Mouse (Mus musculus) intestine, postnatal 0 days (tissue): Measurements from ENCODE around the gene Ppfia2. TPM values are rescaled to one million over a fixed set of nuclear protein-coding genes. Genes with fewer than 3 reads are reported as not detected.

Experiments
- ATAC-seq: fragments of 200-750 bp; cut with Nextera tagmentation; 2 replicates; pipeline ENCODE4 v1.8.0; 2017; ENCODE audit warnings: mild to moderate bottlenecking, moderate TSS enrichment, moderate library complexity
- H3K27ac ChIP-seq: fragments of 300-500 bp; sonication (generic); 2 replicates; pipeline ENCODE4 v1.5.1; 2014; ENCODE audit warnings: mild to moderate bottlenecking, low read depth, low read length, moderate library complexity
- H3K27me3 ChIP-seq: fragments of 300-500 bp; sonication (generic); replicated peaks from 2 replicates; pipeline ENCODE4 v1.6.1; 2014; ENCODE audit warnings: low read length, mixed read lengths; ENCODE audit not compliant: control insufficient read depth, insufficient read depth
- H3K36me3 ChIP-seq: fragments of 300-500 bp; sonication (generic); 2 replicates; pipeline ENCODE4 v1.6.1; 2014; ENCODE audit warnings: mild to moderate bottlenecking, moderate library complexity; ENCODE audit not compliant: control insufficient read depth, insufficient read depth
- H3K4me1 ChIP-seq: fragments of 300-500 bp; sonication (generic); replicated peaks from 2 replicates; pipeline ENCODE4 v1.6.1; 2014; ENCODE audit warnings: antibody characterized with exemption, low read length, mixed read lengths; ENCODE audit not compliant: control insufficient read depth, insufficient read depth
- H3K4me2 ChIP-seq: fragments of 300-500 bp; sonication (generic); replicated peaks from 2 replicates; pipeline ENCODE4 v1.6.1; 2014; ENCODE audit warnings: low read depth, mild to moderate bottlenecking, moderate library complexity
- H3K4me3 ChIP-seq: fragments of 300-500 bp; sonication (generic); 2 replicates; pipeline ENCODE4 v1.5.1; 2014; ENCODE audit warnings: low read depth, low read length
- H3K9ac ChIP-seq: fragments of 300-500 bp; sonication (generic); 2 replicates; pipeline ENCODE4 v1.6.1; 2014; ENCODE audit warnings: mild to moderate bottlenecking, low read depth, low read length
- H3K9me3 ChIP-seq: fragments of 300-500 bp; sonication (generic); 2 replicates; pipeline ENCODE4 v1.6.1; 2016; ENCODE audit warnings: mixed run types; ENCODE audit not compliant: control insufficient read depth
- CTCF ChIP-seq: sonication (generic); IDR thresholded peaks from 2 replicates; pipeline ENCODE4 v1.5.1; 2016; ENCODE audit warnings: low read depth, mild to moderate bottlenecking, control low read depth, antibody characterized with exemption, moderate library complexity
- WGBS: fragments of 180-500 bp; shearing (Covaris S2); extraction: QIAGEN DNeasy Blood & Tissue Kit; methylation state at CpG from one replicate; pipeline ENCODE4 v1.1.7; 2014; 5-methylcytosine and 5-hydroxymethylcytosine counted together
- polyA plus RNA-seq: library from polyadenylated mRNA; unstranded; fragments of >200 nt; fragmentation: Nextera tagmentation; extraction: Ambion mirVana; gene quantifications from 2 replicates; pipeline ENCODE4 v1.2.1, GENCODE M21; 2015

Ppfia2 gene
- polyA plus RNA-seq, 1 experiment from 2014 or later = 0.60 TPM

GRCm38 (mm10) chr10:106914822-106915221 is 444.7 kb downstream of the Ppfia2 start:
- H3K9me3 ChIP-seq = no peaks in the 10 kb centered on the region
- no peaks in the 10 kb centered on the region for H3K27me3 ChIP-seq
- ATAC-seq = no peak
- TF ChIP-seq CTCF = no peak
- H3K27ac ChIP-seq = no peak overlapping the region
- no peaks in the 10 kb centered on the region for H3K36me3 ChIP-seq
- H3K4me1 ChIP-seq = no peaks in the 10 kb centered on the region
- no peak overlapping the region for H3K9ac ChIP-seq
- H3K4me2 ChIP-seq = no peak overlapping the region
- no peak overlapping the region for H3K4me3 ChIP-seq

GRCm38 (mm10) chr10:106924334-106924733 is 454.2 kb downstream of the Ppfia2 start:
- no peak overlapping the region for H3K4me3 ChIP-seq
- no peak for TF ChIP-seq CTCF
- no peak overlapping the region for H3K27ac ChIP-seq
- 86% methylated on average over 5 of the region's 5 CpGs for WGBS
- H3K9ac ChIP-seq = no peak overlapping the region
- H3K27me3 ChIP-seq = no peaks in the 10 kb centered on the region
- no peaks in the 10 kb centered on the region for H3K36me3 ChIP-seq
- no peak overlapping the region for H3K4me2 ChIP-seq
- no peaks in the 10 kb centered on the region for H3K4me1 ChIP-seq
- H3K9me3 ChIP-seq = no peaks in the 10 kb centered on the region
- no peak for ATAC-seq

- ATAC-seq = no peak
- Histone ChIP-seq H3K27ac (no peak overlapping the region), H3K36me3 (no peaks in the 10 kb centered on the region), H3K4me3 (no peak overlapping the region), H3K9me3 (no peaks in the 10 kb centered on the region), H3K4me1 (no peaks in the 10 kb centered on the region), H3K9ac (no peak overlapping the region), H3K27me3 (no peaks in the 10 kb centered on the region), H3K4me2 (no peak overlapping the region)
- no peak for TF ChIP-seq CTCF
- 45% methylated on average over 3 of the region's 3 CpGs for WGBS
Observed at GRCm38 (mm10) chr10:106924798-106925197, 454.7 kb downstream of the Ppfia2 start.

- WGBS = 78% methylated on average over 9 of the region's 9 CpGs
- no peaks in the 10 kb centered on the region for H3K9me3 ChIP-seq
- no peak overlapping the region for H3K27ac ChIP-seq
- no peak for ATAC-seq
- no peak overlapping the region for H3K9ac ChIP-seq
- no peak overlapping the region for H3K4me3 ChIP-seq
- no peaks in the 10 kb centered on the region for H3K27me3 ChIP-seq
- H3K36me3 ChIP-seq = no peaks in the 10 kb centered on the region
- no peaks in the 10 kb centered on the region for H3K4me1 ChIP-seq
- H3K4me2 ChIP-seq = no peak overlapping the region
- TF ChIP-seq CTCF = no peak
Observed at GRCm38 (mm10) chr10:106928576-106929332, 458.6 kb downstream of the Ppfia2 start.

GRCm38 (mm10) chr10:106932571-106933073 is 462.5 kb downstream of the Ppfia2 start:
- peak; percentile 78 for TF ChIP-seq CTCF
- no peak overlapping the region for H3K27ac ChIP-seq
- H3K4me3 ChIP-seq = peak overlapping the region; percentile 11; the same call in 1 of the 2 replicates
- no peak for ATAC-seq
- H3K4me2 ChIP-seq = peak overlapping the region; percentile 56
- no peaks in the 10 kb centered on the region for H3K27me3 ChIP-seq
- no peak overlapping the region for H3K9ac ChIP-seq
- no peaks in the 10 kb centered on the region for H3K9me3 ChIP-seq
- H3K36me3 ChIP-seq = no peaks in the 10 kb centered on the region
- H3K4me1 ChIP-seq = no peaks in the 10 kb centered on the region
- WGBS = 22% methylated on average over 13 of the region's 13 CpGs

- H3K9me3 ChIP-seq = no peaks in the 10 kb centered on the region
- H3K9ac ChIP-seq = no peak overlapping the region
- no peaks in the 10 kb centered on the region for H3K36me3 ChIP-seq
- H3K4me3 ChIP-seq = no peak overlapping the region
- TF ChIP-seq CTCF = no peak
- no peak overlapping the region for H3K4me2 ChIP-seq
- ATAC-seq = no peak
- no peaks in the 10 kb centered on the region for H3K27me3 ChIP-seq
- no peaks in the 10 kb centered on the region for H3K4me1 ChIP-seq
- WGBS = 84% methylated on average over 7 of the region's 7 CpGs
- H3K27ac ChIP-seq = no peak overlapping the region
Observed at GRCm38 (mm10) chr10:106936996-106937395, 466.9 kb downstream of the Ppfia2 start.
